Mouse (Mus musculus) spleen, adult 2 months (tissue): Measurements from ENCODE around the gene Tgif1. TPM values are rescaled to one million over a fixed set of nuclear protein-coding genes. Genes with fewer than 3 reads are reported as not detected.

Experiments
- DNase-seq, 2 experiments: peaks; one replicate each; pipeline versions ENCODE4 v3.0.0 to v3.0.0-alpha.2; 2012 to 2021; ENCODE audit warnings: low spot score in 2 of 2, low read depth in 1 of 2
- H3K27ac ChIP-seq: fragments of 200-500 bp; 2 replicates; pipeline ENCODE4 v1.5.1; 2012; ENCODE audit warnings: low read length, inconsistent platforms; ENCODE audit not compliant: insufficient read depth
- H3K27me3 ChIP-seq: fragments of 200-500 bp; 2 replicates; pipeline ENCODE4 v1.6.1; 2012; ENCODE audit warnings: mild to moderate bottlenecking, moderate library complexity, low read length, inconsistent platforms; ENCODE audit not compliant: control insufficient read depth, insufficient read depth
- H3K36me3 ChIP-seq: fragments of 200-500 bp; 2 replicates; pipeline ENCODE4 v1.6.1; 2012; ENCODE audit warnings: mild to moderate bottlenecking, low read length, inconsistent platforms; ENCODE audit not compliant: control insufficient read depth, insufficient read depth
- H3K4me1 ChIP-seq: fragments of 200-500 bp; 2 replicates; pipeline ENCODE4 v1.6.1; 2011; ENCODE audit warnings: inconsistent platforms; ENCODE audit not compliant: control insufficient read depth, insufficient read depth, insufficient read length
- H3K4me3 ChIP-seq: fragments of 200-500 bp; 2 replicates; pipeline ENCODE4 v1.5.1; 2011; ENCODE audit warnings: mild to moderate bottlenecking, inconsistent platforms; ENCODE audit not compliant: insufficient read depth, insufficient read length; ENCODE audit errors: extremely low read depth
- CTCF ChIP-seq: fragments of 200-500 bp; IDR thresholded peaks from 2 replicates; pipeline ENCODE4 v1.5.1; 2011; ENCODE audit warnings: mild to moderate bottlenecking, inconsistent platforms; ENCODE audit not compliant: insufficient read depth, insufficient read length, insufficient replicate concordance; ENCODE audit errors: extremely low read depth
- POLR2A ChIP-seq: fragments of 200-500 bp; IDR thresholded peaks from 2 replicates; pipeline ENCODE4 v1.6.1; 2011; ENCODE audit warnings: low read depth, low read length, inconsistent platforms
- WGBS: fragments of 180-500 bp; shearing (Covaris S2); methylation state at CpG from one replicate; pipeline ENCODE4 v1.1.7; 2018; 5-methylcytosine and 5-hydroxymethylcytosine counted together
- polyA plus RNA-seq: library from polyadenylated mRNA; depleted of rRNA; stranded (reverse); fragments of >200 nt; gene quantifications from 2 replicates; pipeline ENCODE4 v1.2.3, GENCODE M21; 2012; rRNA removed

The Tgif1 gene
- polyA plus RNA-seq, 1 experiment: 22.2 TPM

- Histone ChIP-seq H3K4me1 (no peaks in the 10 kb centered on the region), H3K4me3 (no peak overlapping the region), H3K27me3 (no peaks in the 10 kb centered on the region), H3K36me3 (no peaks in the 10 kb centered on the region), H3K27ac (no peak overlapping the region)
- no peak for DNase-seq
- WGBS: 92% methylated on average over 14 of the region's 14 CpGs
- no peak for TF ChIP-seq CTCF
- no peak for TF ChIP-seq POLR2A
Measured at GRCm38 (mm10) chr17:70802022-70802421, 51.3 kb downstream of the Tgif1 start.

GRCm38 (mm10) chr17:70799266-70799665, 54.1 kb downstream of the Tgif1 start:
- DNase-seq: no peak
- Histone ChIP-seq H3K36me3 (no peaks in the 10 kb centered on the region), H3K27ac (no peak overlapping the region), H3K4me3 (no peak overlapping the region), H3K4me1 (no peaks in the 10 kb centered on the region), H3K27me3 (no peaks in the 10 kb centered on the region)
- no peak for TF ChIP-seq CTCF
- no peak for TF ChIP-seq POLR2A
- 53% methylated on average over 4 of the region's 4 CpGs for WGBS

- Histone ChIP-seq H3K27me3 (no peaks in the 10 kb centered on the region), H3K27ac (no peak overlapping the region), H3K36me3 (no peaks in the 10 kb centered on the region), H3K4me1 (no peaks in the 10 kb centered on the region), H3K4me3 (no peak overlapping the region)
- WGBS: 78% methylated on average over 1 of the region's 1 CpGs
- TF ChIP-seq CTCF (no peak), POLR2A (no peak)
- DNase-seq: no peak
Measured at GRCm38 (mm10) chr17:70797773-70798045, 55.6 kb downstream of the Tgif1 start.

GRCm38 (mm10) chr17:70796940-70797772, 56.2 kb downstream of the Tgif1 start:
- 79% methylated on average over 8 of the region's 8 CpGs for WGBS
- Histone ChIP-seq H3K36me3 (no peaks in the 10 kb centered on the region), H3K27me3 (no peaks in the 10 kb centered on the region), H3K4me1 (no peaks in the 10 kb centered on the region), H3K27ac (no peak overlapping the region), H3K4me3 (no peak overlapping the region)
- DNase-seq: no peak
- TF ChIP-seq CTCF (no peak), POLR2A (no peak)

- no peak overlapping the region for H3K4me3 ChIP-seq
- no peak for DNase-seq
- no peak for TF ChIP-seq POLR2A
- no peak for TF ChIP-seq CTCF
- 87% methylated on average over 4 of the region's 4 CpGs for WGBS
- H3K36me3 ChIP-seq: no peaks in the 10 kb centered on the region
- no peak overlapping the region for H3K27ac ChIP-seq
- H3K4me1 ChIP-seq: no peaks in the 10 kb centered on the region
- H3K27me3 ChIP-seq: no peaks in the 10 kb centered on the region
Measured at GRCm38 (mm10) chr17:70795196-70795595, 58.1 kb downstream of the Tgif1 start.

GRCm38 (mm10) chr17:70794722-70795121, 58.6 kb downstream of the Tgif1 start:
- no peak for DNase-seq
- Histone ChIP-seq H3K36me3 (no peaks in the 10 kb centered on the region), H3K27me3 (no peaks in the 10 kb centered on the region), H3K4me3 (no peak overlapping the region), H3K27ac (no peak overlapping the region), H3K4me1 (no peaks in the 10 kb centered on the region)
- no peak for TF ChIP-seq POLR2A
- TF ChIP-seq CTCF: no peak
- WGBS: 79% methylated on average over 6 of the region's 6 CpGs

- no peak for DNase-seq
- Histone ChIP-seq H3K4me1 (no peaks in the 10 kb centered on the region), H3K27ac (no peak overlapping the region), H3K4me3 (no peak overlapping the region), H3K27me3 (no peaks in the 10 kb centered on the region), H3K36me3 (no peaks in the 10 kb centered on the region)
- no peak for TF ChIP-seq CTCF
- no peak for TF ChIP-seq POLR2A
- WGBS: 80% methylated on average over 7 of the region's 7 CpGs
Measured at GRCm38 (mm10) chr17:70794291-70794690, 59.1 kb downstream of the Tgif1 start.

Other genes with a start within 250 kb of the Tgif1 start
- gene Myom1, start 149.1 kb upstream of the Tgif1 start, polyA plus RNA-seq: 1.5 and 3.0 TPM in 2 replicates
- 53.0 and 64.9 TPM in 2 replicates for gene Myl12a, start 149.3 kb upstream of the Tgif1 start, polyA plus RNA-seq